Mouse (Mus musculus) heart, embryonic 16.5 days (tissue): Measurements from ENCODE around the gene Utf1. TPM values are rescaled to one million over a fixed set of nuclear protein-coding genes. Genes with fewer than 3 reads are reported as not detected.
A peak's percentile ranks its signal among the peaks of the same experiment; 100 is the strongest.

Experiments
- ATAC-seq: fragments of 200-750 bp; cut with Nextera tagmentation; replicated peaks from 2 replicates; pipeline ENCODE4 v1.8.0; 2017; ENCODE audit warnings: moderate number of reproducible peaks; ENCODE audit not compliant: insufficient read depth, low FRiP score; ENCODE audit errors: extremely low read depth
- H3K27ac ChIP-seq: fragments of 300-500 bp; sonication (generic); 2 replicates; pipeline ENCODE4 v1.5.1; 2014; ENCODE audit warnings: mild to moderate bottlenecking, low read length, control low read depth, moderate library complexity
- H3K27me3 ChIP-seq: fragments of 300-500 bp; sonication (generic); 2 replicates; pipeline ENCODE4 v1.6.1; 2014; ENCODE audit warnings: low read length, mixed read lengths; ENCODE audit not compliant: control insufficient read depth, insufficient read depth
- H3K36me3 ChIP-seq: fragments of 300-500 bp; sonication (generic); 2 replicates; pipeline ENCODE4 v1.6.1; 2014; ENCODE audit not compliant: control insufficient read depth, insufficient read depth
- H3K4me1 ChIP-seq: fragments of 300-500 bp; sonication (generic); 2 replicates; pipeline ENCODE4 v1.6.1; 2014; ENCODE audit warnings: low read length, mixed read lengths; ENCODE audit not compliant: control insufficient read depth, insufficient read depth
- H3K4me2 ChIP-seq: fragments of 300-500 bp; sonication (generic); 2 replicates; pipeline ENCODE4 v1.6.1; 2014; ENCODE audit warnings: low read depth, mild to moderate bottlenecking, control low read depth, low read length
- H3K4me3 ChIP-seq: fragments of 300-500 bp; sonication (generic); 2 replicates; pipeline ENCODE4 v1.5.1; 2014; ENCODE audit warnings: mild to moderate bottlenecking, control low read depth, low read length
- H3K9ac ChIP-seq: fragments of 300-500 bp; sonication (generic); 2 replicates; pipeline ENCODE4 v1.6.1; 2014; ENCODE audit warnings: low read length, control low read depth
- H3K9me3 ChIP-seq: fragments of 300-500 bp; sonication (generic); replicated peaks from 2 replicates; pipeline ENCODE4 v1.6.1; 2016; ENCODE audit warnings: low read length; ENCODE audit not compliant: control insufficient read depth
- WGBS: fragments of 180-500 bp; shearing (Covaris S2); extraction: QIAGEN DNeasy Blood & Tissue Kit; methylation state at CpG from one replicate; pipeline ENCODE4 v1.1.7; 2014; 5-methylcytosine and 5-hydroxymethylcytosine counted together
- polyA plus RNA-seq: library from polyadenylated mRNA; unstranded; fragments of >200 nt; fragmentation: Nextera tagmentation; extraction: Ambion mirVana; gene quantifications from 2 replicates; pipeline ENCODE4 v1.2.1, GENCODE M21; 2015

Gene Utf1
- polyA plus RNA-seq, 1 experiment from 2014 or later = 2.0 TPM

- no peaks in the 10 kb centered on the region for H3K9me3 ChIP-seq
- H3K27ac ChIP-seq = no peak overlapping the region
- no peak overlapping the region for H3K4me2 ChIP-seq
- WGBS = 70% methylated on average over 4 of the region's 4 CpGs
- no peak overlapping the region for H3K9ac ChIP-seq
- H3K4me1 ChIP-seq = peaks cover 3% of the 10 kb centered on the region; the same call in 1 of the 2 replicates
- H3K27me3 ChIP-seq = peaks cover 42% of the 10 kb centered on the region
- H3K4me3 ChIP-seq = no peak overlapping the region
- no peak for ATAC-seq
- H3K36me3 ChIP-seq = no peaks in the 10 kb centered on the region
These were observed 25.3 kb upstream of the Utf1 start for GRCm38 (mm10) chr7:139918262-139918661.

DNA sequence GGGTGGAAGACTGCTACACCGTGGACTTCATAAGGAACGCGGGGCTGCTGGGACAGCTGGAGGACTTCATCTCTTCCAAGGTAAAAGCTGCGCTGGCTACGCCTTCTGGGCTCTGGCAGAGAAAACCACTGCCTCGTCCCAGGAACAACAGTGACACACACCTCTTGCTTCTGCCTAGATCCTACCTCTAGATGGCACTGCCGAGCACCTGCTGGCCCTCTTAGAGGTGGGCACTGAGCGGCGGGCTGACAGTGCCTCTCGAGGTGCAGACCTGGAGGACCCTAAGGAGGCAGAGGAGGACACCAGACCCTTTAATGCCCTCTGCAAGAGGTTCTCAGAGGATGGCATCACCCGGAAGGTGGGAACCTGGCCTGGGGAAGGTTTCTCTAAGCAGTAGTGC is 12.9 kb upstream of the Utf1 start:
- no peaks in the 10 kb centered on the region for H3K36me3 ChIP-seq
- no peak overlapping the region for H3K4me2 ChIP-seq
- 15% methylated on average over 11 of the region's 11 CpGs for WGBS
- no peaks in the 10 kb centered on the region for H3K9me3 ChIP-seq
- ATAC-seq = 0 out of 2 replicates have a peak, but pooled peaks have one; percentile 55
- no peak overlapping the region for H3K9ac ChIP-seq
- H3K27me3 ChIP-seq = peaks cover 5% of the 10 kb centered on the region; the same call in 1 of the 2 replicates
- H3K4me1 ChIP-seq = no peaks in the 10 kb centered on the region
- H3K4me3 ChIP-seq = no peak overlapping the region
- no peak overlapping the region for H3K27ac ChIP-seq

GRCm38 (mm10) chr7:139936705-139937104 is 6.9 kb upstream of the Utf1 start:
- Histone ChIP-seq H3K27me3 (peaks cover 17% of the 10 kb centered on the region), H3K36me3 (no peaks in the 10 kb centered on the region), H3K9ac (no peak overlapping the region), H3K4me3 (no peak overlapping the region), H3K4me2 (no peak overlapping the region), H3K9me3 (no peaks in the 10 kb centered on the region), H3K27ac (no peak overlapping the region), H3K4me1 (no peaks in the 10 kb centered on the region)
- WGBS = 75% methylated on average over 10 of the region's 10 CpGs
- no peak for ATAC-seq

DNA sequence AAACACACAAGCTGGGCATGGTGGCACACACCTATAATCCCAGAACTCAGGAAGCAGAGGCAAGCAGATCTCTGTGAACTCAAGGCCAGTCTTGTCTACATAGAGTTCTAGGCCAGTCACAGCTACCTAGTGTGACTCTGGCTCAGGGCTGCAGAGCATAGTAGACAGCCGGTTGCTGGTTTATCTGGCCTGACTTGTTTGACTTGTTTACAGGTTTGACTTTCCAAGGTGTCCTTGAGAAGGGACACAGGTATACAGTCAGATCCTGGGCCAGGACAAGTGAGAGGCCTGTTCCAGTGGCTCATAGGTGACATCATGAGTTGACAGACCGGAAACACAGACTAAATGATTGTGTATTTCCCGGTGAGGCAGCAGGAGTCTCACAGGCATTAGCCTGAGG is 6.5 kb upstream of the Utf1 start:
- H3K4me1 ChIP-seq = no peaks in the 10 kb centered on the region
- no peak overlapping the region for H3K27ac ChIP-seq
- peaks cover 21% of the 10 kb centered on the region for H3K27me3 ChIP-seq
- H3K36me3 ChIP-seq = no peaks in the 10 kb centered on the region
- H3K4me3 ChIP-seq = no peak overlapping the region
- no peak for ATAC-seq
- WGBS = 73% methylated on average over 3 of the region's 3 CpGs
- no peak overlapping the region for H3K4me2 ChIP-seq
- no peaks in the 10 kb centered on the region for H3K9me3 ChIP-seq
- H3K9ac ChIP-seq = no peak overlapping the region

GRCm38 (mm10) chr7:139937810-139938209 is 5.8 kb upstream of the Utf1 start:
- Histone ChIP-seq H3K9ac (no peak overlapping the region), H3K27me3 (peaks cover 28% of the 10 kb centered on the region), H3K9me3 (no peaks in the 10 kb centered on the region), H3K4me2 (no peak overlapping the region), H3K27ac (no peak overlapping the region), H3K4me3 (no peak overlapping the region), H3K4me1 (no peaks in the 10 kb centered on the region), H3K36me3 (no peaks in the 10 kb centered on the region)
- WGBS = 49% methylated on average over 5 of the region's 5 CpGs
- no peak for ATAC-seq

- H3K9me3 ChIP-seq = no peaks in the 10 kb centered on the region
- H3K27me3 ChIP-seq = peaks cover 55% of the 10 kb centered on the region
- no peaks in the 10 kb centered on the region for H3K36me3 ChIP-seq
- no peak overlapping the region for H3K27ac ChIP-seq
- H3K4me3 ChIP-seq = no peak overlapping the region
- ATAC-seq = no peak
- no peak overlapping the region for H3K4me2 ChIP-seq
- H3K9ac ChIP-seq = no peak overlapping the region
- 0 out of 2 replicates have a peak, but pooled peaks cover 9% of the 10 kb centered on the region for H3K4me1 ChIP-seq
- WGBS = 54% methylated on average over 16 of the region's 16 CpGs
These were observed 2.9 kb upstream of the Utf1 start for GRCm38 (mm10) chr7:139940476-139941209.

DNA sequence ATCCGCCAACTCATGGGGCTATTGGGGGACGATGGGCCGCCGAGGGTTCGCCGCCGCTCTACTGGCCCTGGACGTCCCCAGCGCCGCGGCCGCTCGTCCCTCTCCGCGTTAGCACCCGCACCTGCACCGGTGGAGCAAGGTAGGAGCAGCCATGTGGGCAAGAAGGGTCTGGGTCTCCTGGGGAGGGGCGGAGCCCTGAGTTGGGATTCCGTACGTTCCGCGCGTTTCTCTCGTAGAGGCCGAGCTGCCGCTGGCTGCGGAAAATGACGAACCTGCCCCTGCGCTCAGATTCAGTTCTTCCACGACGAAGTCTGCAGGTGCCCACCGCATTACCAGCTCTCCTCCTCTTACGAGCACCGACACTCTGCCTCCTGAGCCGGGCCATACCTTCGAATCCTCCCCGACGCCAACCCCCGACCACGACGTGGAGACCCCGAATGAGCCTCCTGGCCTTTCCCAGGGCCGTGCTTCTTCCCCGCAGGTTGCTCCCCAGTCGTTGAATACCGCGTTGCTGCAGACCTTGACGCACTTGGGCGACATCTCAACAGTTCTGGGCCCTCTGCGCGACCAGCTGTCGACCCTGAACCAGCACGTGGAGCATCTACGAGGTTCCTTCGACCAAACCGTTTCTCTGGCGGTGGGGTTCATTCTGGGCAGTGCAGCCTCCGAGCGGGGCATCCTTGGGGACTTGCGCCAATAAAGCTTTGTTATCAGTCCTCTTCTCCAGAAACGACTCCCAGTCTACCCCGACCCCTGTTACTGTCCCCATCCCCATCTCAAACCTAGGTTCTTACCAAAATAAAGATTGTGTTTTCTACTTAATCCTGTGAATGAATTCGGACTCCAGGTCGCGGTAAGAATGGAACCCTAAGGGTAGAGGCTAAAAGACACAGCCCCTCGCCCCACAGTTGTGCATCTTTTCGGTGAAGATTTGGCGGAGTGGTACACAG is 977 bp downstream of the Utf1 start:
- no peaks in the 10 kb centered on the region for H3K36me3 ChIP-seq
- H3K4me3 ChIP-seq = peak overlapping the region; percentile 50
- peak overlapping the region; percentile 43; the same call in 1 of the 2 replicates for H3K9ac ChIP-seq
- WGBS = 3% methylated on average over 68 of the region's 68 CpGs
- H3K4me1 ChIP-seq = peaks cover 9% of the 10 kb centered on the region; the same call in 1 of the 2 replicates
- peaks cover 77% of the 10 kb centered on the region for H3K27me3 ChIP-seq
- no peak overlapping the region for H3K27ac ChIP-seq
- H3K4me2 ChIP-seq = peak overlapping the region; percentile 69
- no peak for ATAC-seq
- no peaks in the 10 kb centered on the region for H3K9me3 ChIP-seq

DNA sequence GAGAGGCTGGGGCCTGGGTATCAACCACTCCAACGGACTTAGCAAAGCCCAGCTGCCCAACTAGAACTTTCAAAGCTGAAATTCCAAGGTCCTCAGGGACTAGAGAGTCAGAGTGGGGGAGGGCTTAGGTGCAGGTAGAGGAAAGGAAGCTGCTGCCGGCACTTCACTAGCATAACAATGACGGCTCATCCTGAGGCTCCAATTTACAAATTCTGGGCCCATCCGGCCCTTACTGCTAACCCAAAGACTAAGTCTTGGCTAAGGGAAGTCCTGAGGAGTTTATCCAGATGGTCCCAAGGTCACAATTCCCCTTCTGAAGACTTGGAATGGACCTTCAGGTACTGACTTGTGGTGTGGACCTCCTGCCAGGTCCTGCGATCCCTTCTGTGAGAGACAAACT is 1.9 kb downstream of the Utf1 start:
- H3K4me3 ChIP-seq = no peak overlapping the region
- no peak overlapping the region for H3K27ac ChIP-seq
- H3K9me3 ChIP-seq = no peaks in the 10 kb centered on the region
- ATAC-seq = no peak
- H3K36me3 ChIP-seq = no peaks in the 10 kb centered on the region
- no peak overlapping the region for H3K4me2 ChIP-seq
- H3K27me3 ChIP-seq = peaks cover 74% of the 10 kb centered on the region
- H3K4me1 ChIP-seq = peaks cover 9% of the 10 kb centered on the region; the same call in 1 of the 2 replicates
- no peak overlapping the region for H3K9ac ChIP-seq
- WGBS = 22% methylated on average over 5 of the region's 5 CpGs

GRCm38 (mm10) chr7:139946032-139946431 is 2.4 kb downstream of the Utf1 start:
- peaks cover 69% of the 10 kb centered on the region for H3K27me3 ChIP-seq
- no peak overlapping the region for H3K4me2 ChIP-seq
- H3K27ac ChIP-seq = no peak overlapping the region
- no peak for ATAC-seq
- no peak overlapping the region for H3K4me3 ChIP-seq
- H3K4me1 ChIP-seq = peaks cover 9% of the 10 kb centered on the region
- H3K9me3 ChIP-seq = no peaks in the 10 kb centered on the region
- no peaks in the 10 kb centered on the region for H3K36me3 ChIP-seq
- 36% methylated on average over 5 of the region's 5 CpGs for WGBS
- H3K9ac ChIP-seq = no peak overlapping the region
